Mouse (Mus musculus) limb, embryonic 11.5 days (tissue): Measurements from ENCODE around the gene Slc22a23. TPM values are rescaled to one million over a fixed set of nuclear protein-coding genes. Genes with fewer than 3 reads are reported as not detected.

Experiments
- ATAC-seq: fragments of 200-750 bp; cut with Nextera tagmentation; 2 replicates; pipeline ENCODE4 v1.8.0; 2017; ENCODE audit warnings: low read depth; ENCODE audit not compliant: insufficient number of reproducible peaks, low FRiP score, low TSS enrichment
- DNase-seq: peaks from one replicate; pipeline ENCODE4 v3.0.0-alpha.2; 2015; ENCODE audit warnings: low spot score
- H3K27ac ChIP-seq: fragments of 300-500 bp; sonication (generic); replicated peaks from 2 replicates; pipeline ENCODE4 v1.5.1; 2014; ENCODE audit warnings: low read depth, mild to moderate bottlenecking, low read length
- H3K27me3 ChIP-seq: fragments of 300-500 bp; sonication (generic); 2 replicates; pipeline ENCODE4 v1.6.1; 2014; ENCODE audit warnings: mild to moderate bottlenecking, low read length, mixed read lengths; ENCODE audit not compliant: control insufficient read depth, insufficient read depth
- H3K36me3 ChIP-seq: fragments of 300-500 bp; sonication (generic); 2 replicates; pipeline ENCODE4 v1.6.1; 2014; ENCODE audit warnings: mild to moderate bottlenecking, low read length, moderate library complexity, mixed read lengths; ENCODE audit not compliant: control insufficient read depth, insufficient read depth
- H3K4me1 ChIP-seq: fragments of 300-500 bp; sonication (generic); 2 replicates; pipeline ENCODE4 v1.6.1; 2014; ENCODE audit warnings: low read length, mixed read lengths; ENCODE audit not compliant: control insufficient read depth, insufficient read depth
- H3K4me2 ChIP-seq: fragments of 300-500 bp; sonication (generic); 2 replicates; pipeline ENCODE4 v1.6.1; 2014; ENCODE audit warnings: low read depth, mild to moderate bottlenecking, moderate library complexity; ENCODE audit not compliant: severe bottlenecking
- H3K4me3 ChIP-seq: fragments of 300-500 bp; sonication (generic); 2 replicates; pipeline ENCODE4 v1.5.1; 2014; ENCODE audit warnings: low read depth, low read length
- H3K9ac ChIP-seq: fragments of 300-500 bp; sonication (generic); 2 replicates; pipeline ENCODE4 v1.6.1; 2014; ENCODE audit warnings: mild to moderate bottlenecking, low read length
- H3K9me3 ChIP-seq: fragments of 300-500 bp; sonication (generic); 2 replicates; pipeline ENCODE4 v1.6.1; 2016; ENCODE audit warnings: low read length; ENCODE audit not compliant: control insufficient read depth
- WGBS: fragments of 180-500 bp; shearing (Covaris S2); extraction: QIAGEN DNeasy Blood & Tissue Kit; methylation state at CpG from one replicate; pipeline ENCODE4 v1.1.7; 2014; 5-methylcytosine and 5-hydroxymethylcytosine counted together
- polyA plus RNA-seq: library from polyadenylated mRNA; unstranded; fragments of >200 nt; fragmentation: Nextera tagmentation; extraction: Ambion mirVana; gene quantifications from 2 replicates; pipeline ENCODE4 v1.2.1, GENCODE M21; 2014

Slc22a23 gene
- polyA plus RNA-seq, 1 experiment from 2014 or later: 3.2 TPM

DNA sequence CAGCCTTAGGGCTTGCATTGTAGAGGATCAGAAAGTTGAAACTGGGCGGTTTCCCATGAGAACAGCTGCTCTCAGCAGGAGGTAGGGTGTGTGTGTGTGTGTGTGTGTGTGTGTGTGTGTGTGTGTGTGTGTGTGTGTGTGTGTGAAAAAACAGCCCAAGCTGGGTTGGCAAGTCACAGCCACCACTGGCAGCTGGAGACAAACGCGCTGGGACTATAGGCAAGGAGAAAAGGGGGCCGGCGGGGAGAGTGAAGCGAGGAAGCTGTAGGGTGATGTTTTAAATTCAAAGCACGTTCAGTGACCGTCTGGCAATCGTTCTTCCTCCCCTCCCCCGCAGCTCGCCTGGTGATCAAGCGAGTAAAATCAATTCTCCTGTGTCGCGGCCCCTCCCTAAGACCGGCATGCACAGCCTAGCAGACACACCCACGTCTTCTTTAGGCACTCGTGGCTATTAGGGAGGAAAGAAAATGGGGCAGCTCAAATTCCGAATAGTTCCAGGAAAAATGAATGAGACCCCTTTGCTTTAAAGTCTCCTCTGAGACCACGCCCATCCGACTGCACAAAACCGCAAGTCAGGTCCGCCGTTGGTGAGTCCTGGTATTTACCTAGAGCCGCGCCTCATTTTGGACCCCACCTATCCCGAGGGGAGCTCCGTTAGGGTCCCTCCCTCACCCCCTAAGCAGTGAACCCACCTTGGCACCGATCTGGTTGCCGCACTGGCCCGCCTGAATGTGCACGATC, 215.3 kb downstream of the Slc22a23 start:
- H3K27ac ChIP-seq: no peak overlapping the region
- H3K4me3 ChIP-seq: peak overlapping the region; percentile 58
- H3K9me3 ChIP-seq: no peaks in the 10 kb centered on the region
- 0 out of 2 replicates have a peak, but pooled peaks cover 6% of the 10 kb centered on the region for H3K27me3 ChIP-seq
- WGBS: under 1% methylated on average over 31 of the region's 31 CpGs
- DNase-seq (no peak), ATAC-seq (peak; percentile 51)
- peak overlapping the region; percentile 59; the same call in 1 of the 2 replicates for H3K9ac ChIP-seq
- no peaks in the 10 kb centered on the region for H3K36me3 ChIP-seq
- H3K4me2 ChIP-seq: peak overlapping the region; percentile 90
- peaks cover 22% of the 10 kb centered on the region for H3K4me1 ChIP-seq

Other genes with a start within 250 kb of the Slc22a23 start
- 22.1 and 24.4 TPM in 2 replicates for gene Tubb2b, start 214.7 kb downstream of the Slc22a23 start, polyA plus RNA-seq
- gene Psmg4, start 182.2 kb downstream of the Slc22a23 start, polyA plus RNA-seq: 88.2 and 95.1 TPM in 2 replicates